In the genomic region with DNA sequence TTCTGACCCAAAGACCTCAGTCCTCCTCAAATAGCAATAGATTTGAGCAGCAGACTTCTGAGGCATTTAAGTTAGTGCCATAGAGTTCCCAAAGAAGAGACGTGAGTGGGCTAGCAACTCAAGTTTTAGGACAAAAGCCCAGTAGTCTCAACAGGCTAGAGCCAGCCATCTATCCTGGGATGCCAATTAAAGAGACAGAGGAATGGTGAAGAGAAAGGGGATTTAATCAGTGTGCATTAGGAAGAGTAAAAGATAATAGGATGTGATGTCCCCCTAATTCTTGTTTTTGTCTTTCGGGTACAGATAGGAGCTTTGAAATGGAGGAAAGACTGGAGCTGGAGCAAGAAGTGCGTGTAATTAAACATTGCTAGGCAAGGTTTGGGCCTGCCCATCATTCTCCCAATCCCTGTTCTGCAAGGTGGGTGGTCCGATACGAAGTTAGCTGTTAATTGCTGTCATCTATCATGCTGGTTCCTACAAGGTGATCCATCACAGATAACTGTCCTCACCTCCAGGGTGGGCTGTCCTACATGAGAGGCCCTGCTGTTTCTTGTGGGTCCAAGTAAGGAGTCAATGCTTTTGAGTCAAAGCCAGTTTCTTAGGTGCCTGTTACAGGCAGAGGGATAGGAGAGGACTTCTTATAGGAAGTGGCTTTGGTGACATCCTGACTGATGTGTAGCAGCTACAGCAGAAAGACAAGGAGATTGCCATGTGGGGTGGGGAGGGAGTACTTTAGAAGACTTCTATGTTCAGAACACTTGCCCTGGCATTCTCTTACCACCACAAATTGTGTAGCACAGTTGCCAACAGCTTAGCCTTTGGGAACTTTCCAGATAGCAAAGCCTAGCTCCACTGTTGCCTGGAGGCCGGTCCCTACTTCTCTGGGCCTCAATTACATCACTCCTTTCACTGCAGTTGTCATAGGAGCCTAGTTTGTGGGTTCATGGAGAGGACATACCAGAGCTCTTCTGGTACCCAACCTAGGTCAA, we compare ENCODE assay signal across 26 mouse cellular contexts. TPM values are rescaled to one million over a fixed set of nuclear protein-coding genes. Genes with fewer than 3 reads are reported as not detected.
DNase-seq lines count a peak whose midpoint lies in the region; ATAC-seq and TF ChIP-seq lines count a peak whose summit lies in the region.
"Had no signal": no experiment of that assay in that cellular context is flagged by ENCODE, and none has a peak within 500 bp of the region (broad histone marks: within the 10 kb centered on the region; RNA-seq: fewer than 3 reads in every experiment).

No protein-coding gene starts in this region.

- no peak overlapping the region for H3K27ac ChIP-seq in forebrain, postnatal 0 days (ENCODE audit: low read depth, low read length)
- H3K27ac ChIP-seq in forebrain, embryonic 11.5 days (ENCODE audit: low read depth, low read length): no peak overlapping the region
- no peak overlapping the region for H3K27ac ChIP-seq in neural tube, embryonic 15.5 days (replicated peaks)
- H3K27ac ChIP-seq: heart, embryonic 13.5 days; limb, embryonic 15.5 days had no signal

- no peaks in the 10 kb centered on the region for H3K36me3 ChIP-seq in forebrain, postnatal 0 days (ENCODE audit: insufficient read depth)
- no peaks in the 10 kb centered on the region for H3K36me3 ChIP-seq in forebrain, embryonic 11.5 days (ENCODE audit: control insufficient read depth, insufficient read depth, low read length)
- H3K36me3 ChIP-seq in neural tube, embryonic 15.5 days: no peaks in the 10 kb centered on the region
- H3K36me3 ChIP-seq: heart, embryonic 13.5 days; limb, embryonic 15.5 days had no signal

- peak; percentile 65 for ATAC-seq in forebrain, postnatal 0 days
- ATAC-seq in forebrain, embryonic 11.5 days (replicated peaks; ENCODE audit: low FRiP score): no peak
- peak; percentile 84 for ATAC-seq in neural tube, embryonic 15.5 days (ENCODE audit: low FRiP score)
- no peak for ATAC-seq in megakaryocyte, adult 5-6 weeks (ENCODE audit: poor library complexity, severe bottlenecking)
- ATAC-seq: activated CD4-positive, CD25-positive, alpha-beta regulatory T cell, adult 4 months had no signal

- intact Hi-C loops in left cerebral cortex, postnatal 14 days (cut with DNase I): no loop called here
- intact Hi-C loops in left cerebral cortex, postnatal 4 days (cut with DNase I): no loop called here

- no peaks in the 10 kb centered on the region for H3K4me1 ChIP-seq in forebrain, postnatal 0 days (ENCODE audit: insufficient read depth)
- H3K4me1 ChIP-seq in forebrain, embryonic 11.5 days (replicated peaks; ENCODE audit: control insufficient read depth, insufficient read depth, low read length): no peaks in the 10 kb centered on the region
- no peaks in the 10 kb centered on the region for H3K4me1 ChIP-seq in neural tube, embryonic 15.5 days
- H3K4me1 ChIP-seq: limb, embryonic 15.5 days had no signal

- no peak overlapping the region for H3K9ac ChIP-seq in forebrain, postnatal 0 days
- no peak overlapping the region for H3K9ac ChIP-seq in forebrain, embryonic 11.5 days (ENCODE audit: low read length)
- H3K9ac ChIP-seq in neural tube, embryonic 15.5 days (replicated peaks): no peak overlapping the region
- H3K9ac ChIP-seq: heart, embryonic 13.5 days; limb, embryonic 15.5 days had no signal

- peak; percentile 28 for DNase-seq in forebrain, postnatal 0 days
- DNase-seq in forebrain, embryonic 11.5 days (ENCODE audit: low spot score): no peak
- DNase-seq in left cerebral cortex, postnatal 14 days (ENCODE audit: low spot score in 2 of 2): peak; percentile 17 to 58
- no peak for DNase-seq in left cerebral cortex, postnatal 4 days
- DNase-seq in embryo, embryonic 11.5 days (ENCODE audit: low read depth, low spot score): peak; percentile 3
- no peak for DNase-seq in cerebellum, adult 11-12 months
- DNase-seq: adrenal gland, postnatal 36 days; gastrocnemius, postnatal 36 days; heart, postnatal 4 days; kidney, adult 11 months; kidney, postnatal 14 days; lung, adult 2 months; lung, postnatal 4 days; midbrain, embryonic 14.5 days had no signal

- WGBS in forebrain, postnatal 0 days: 56% methylated on average over 6 of the region's 6 CpGs
- 64% methylated on average over 6 of the region's 6 CpGs for WGBS in forebrain, embryonic 11.5 days
- WGBS in neural tube, embryonic 15.5 days: 41% methylated on average over 6 of the region's 6 CpGs

- no peak overlapping the region for H3K4me3 ChIP-seq in forebrain, postnatal 0 days (ENCODE audit: low read depth, low read length)
- no peak overlapping the region for H3K4me3 ChIP-seq in forebrain, embryonic 11.5 days (ENCODE audit: low read depth, low read length)
- no peak overlapping the region for H3K4me3 ChIP-seq in neural tube, embryonic 15.5 days (replicated peaks)
- H3K4me3 ChIP-seq: erythroblast, embryonic 14.5 days; heart, embryonic 13.5 days; limb, embryonic 15.5 days had no signal

- no peaks in the 10 kb centered on the region for H3K9me3 ChIP-seq in forebrain, postnatal 0 days (ENCODE audit: low read length)
- H3K9me3 ChIP-seq in forebrain, embryonic 11.5 days (ENCODE audit: control insufficient read depth, low read length): no peaks in the 10 kb centered on the region
- no peaks in the 10 kb centered on the region for H3K9me3 ChIP-seq in neural tube, embryonic 15.5 days (replicated peaks)
- H3K9me3 ChIP-seq: heart, embryonic 13.5 days; limb, embryonic 15.5 days had no signal

- no peak for TF ChIP-seq CTCF in forebrain, postnatal 0 days (IDR thresholded peaks at IDR 0.05; ENCODE audit: low read depth)

- no peak overlapping the region for H3K4me2 ChIP-seq in forebrain, postnatal 0 days (ENCODE audit: low read depth)
- no peak overlapping the region for H3K4me2 ChIP-seq in forebrain, embryonic 11.5 days (ENCODE audit: low read depth, low read length, severe bottlenecking)
- no peak overlapping the region for H3K4me2 ChIP-seq in neural tube, embryonic 15.5 days
- H3K4me2 ChIP-seq: heart, embryonic 13.5 days; limb, embryonic 15.5 days had no signal

- H3K27me3 ChIP-seq in forebrain, postnatal 0 days (ENCODE audit: insufficient read depth, low read length): no peaks in the 10 kb centered on the region
- no peaks in the 10 kb centered on the region for H3K27me3 ChIP-seq in forebrain, embryonic 11.5 days (ENCODE audit: control insufficient read depth, insufficient read depth, low read length)
- no peaks in the 10 kb centered on the region for H3K27me3 ChIP-seq in neural tube, embryonic 15.5 days (replicated peaks)
- H3K27me3 ChIP-seq: CH12.LX; heart, embryonic 13.5 days; limb, embryonic 15.5 days had no signal

RNA-seq across cellular contexts. Expression of gene Gm815, which starts 44.9 kb away (rescaled TPM):
- not detected in 2 replicates for total RNA-seq in forebrain, postnatal 0 days (2014; rRNA removed)
- polyA plus RNA-seq in forebrain, postnatal 0 days (2015; fragmentation: Nextera tagmentation; extraction: Ambion mirVana): not detected in 2 replicates
- not detected in 2 replicates for polyA plus RNA-seq in forebrain, embryonic 11.5 days (2014; fragmentation: Nextera tagmentation; extraction: Ambion mirVana)
- not detected for total RNA-seq in left cerebral cortex, postnatal 14 days (2021)
- not detected for total RNA-seq in left cerebral cortex, postnatal 4 days (2021)
- not detected in 2 replicates for polyA plus RNA-seq in neural tube, embryonic 15.5 days (2015; fragmentation: Nextera tagmentation; extraction: Ambion mirVana)
- total RNA-seq in megakaryocyte, adult 5-6 weeks (2015): not detected in 2 replicates
- total RNA-seq in megakaryocyte, adult 5-6 weeks (2017): not detected in 2 replicates
- total RNA-seq: adrenal gland, postnatal 36 days; CH12.LX; common myeloid progenitor, adult 5-6 weeks; gastrocnemius, postnatal 36 days; heart, postnatal 4 days; left cerebral cortex, adult 8-10 months had no signal
- polyA plus RNA-seq: activated CD4-positive, CD25-positive, alpha-beta regulatory T cell, adult 4 months; erythroblast, embryonic 14.5 days; heart, embryonic 13.5 days; limb, embryonic 15.5 days; lung, adult 2 months; midbrain, embryonic 14.5 days; neural tube, embryonic 11.5 days; spleen, adult 2 months; stomach, embryonic 16.5 days had no signal

Comparison
In these comparisons a context has a peak if more than half of its experiments do, and no peak if none do; other contexts are left out.
1. ATAC-seq: peak in forebrain, postnatal 0 days (single experiment) and neural tube, embryonic 15.5 days (single experiment); none in forebrain, embryonic 11.5 days (single experiment) and megakaryocyte, adult 5-6 weeks (single experiment).
2. DNase-seq: peak in forebrain, postnatal 0 days (single experiment), left cerebral cortex, postnatal 14 days (2 of 2) and embryo, embryonic 11.5 days (single experiment); none in forebrain, embryonic 11.5 days (single experiment), left cerebral cortex, postnatal 4 days (single experiment) and cerebellum, adult 11-12 months (single experiment).